Mouse (Mus musculus) midbrain, embryonic 15.5 days (tissue): ENCODE results near the gene Adgrf5. TPM values are rescaled to one million over a fixed set of nuclear protein-coding genes. Genes with fewer than 3 reads are reported as not detected.

Experiments
- ATAC-seq: fragments of 200-750 bp; cut with Nextera tagmentation; replicated peaks from 2 replicates; pipeline ENCODE4 v1.8.0; 2017; ENCODE audit warnings: moderate TSS enrichment
- H3K27ac ChIP-seq: fragments of 300-500 bp; sonication (generic); 2 replicates; pipeline ENCODE4 v1.5.1; 2015; ENCODE audit warnings: mild to moderate bottlenecking, inconsistent platforms
- H3K27me3 ChIP-seq: fragments of 300-500 bp; sonication (generic); replicated peaks from 2 replicates; pipeline ENCODE4 v1.6.1; 2015; ENCODE audit warnings: inconsistent platforms
- H3K36me3 ChIP-seq: fragments of 300-500 bp; sonication (generic); replicated peaks from 2 replicates; pipeline ENCODE4 v1.6.1; 2015; ENCODE audit warnings: inconsistent platforms
- H3K4me1 ChIP-seq: fragments of 300-500 bp; sonication (generic); 2 replicates; pipeline ENCODE4 v1.6.1; 2015; ENCODE audit warnings: inconsistent platforms
- H3K4me2 ChIP-seq: fragments of 300-500 bp; sonication (generic); 2 replicates; pipeline ENCODE4 v1.6.1; 2015; ENCODE audit warnings: inconsistent platforms, mild to moderate bottlenecking, moderate library complexity
- H3K4me3 ChIP-seq: fragments of 300-500 bp; sonication (generic); 2 replicates; pipeline ENCODE4 v1.5.1; 2015; ENCODE audit warnings: mild to moderate bottlenecking, inconsistent platforms
- H3K9ac ChIP-seq: fragments of 300-500 bp; sonication (generic); 2 replicates; pipeline ENCODE4 v1.6.1; 2015; ENCODE audit warnings: mild to moderate bottlenecking, inconsistent platforms
- H3K9me3 ChIP-seq: fragments of 300-500 bp; sonication (generic); 2 replicates; pipeline ENCODE4 v1.6.1; 2016; ENCODE audit warnings: inconsistent platforms
- WGBS: fragments of 180-500 bp; shearing (Covaris S2); methylation state at CpG from one replicate; pipeline ENCODE4 v1.1.7; 2015; ENCODE audit warnings: mixed read lengths; 5-methylcytosine and 5-hydroxymethylcytosine counted together
- polyA plus RNA-seq: library from polyadenylated mRNA; unstranded; fragments of >200 nt; fragmentation: Nextera tagmentation; extraction: Ambion mirVana; gene quantifications from 2 replicates; pipeline ENCODE4 v1.2.1, GENCODE M21; 2015

Adgrf5 gene
- polyA plus RNA-seq, 1 experiment from 2014 or later, result 9.9 TPM

- Histone ChIP-seq H3K27me3 (no peaks in the 10 kb centered on the region), H3K36me3 (no peaks in the 10 kb centered on the region), H3K4me1 (no peaks in the 10 kb centered on the region), H3K4me2 (no peak overlapping the region), H3K9me3 (no peaks in the 10 kb centered on the region), H3K4me3 (no peak overlapping the region), H3K27ac (no peak overlapping the region), H3K9ac (no peak overlapping the region)
- ATAC-seq, result no peak
- WGBS, result 89% methylated on average over 5 of the region's 5 CpGs
These were observed 59.0 kb downstream of the Adgrf5 start for GRCm38 (mm10) chr17:43419204-43419603.

- 92% methylated on average over 3 of the region's 3 CpGs for WGBS
These were observed 60.1 kb downstream of the Adgrf5 start for GRCm38 (mm10) chr17:43420381-43420780.

GRCm38 (mm10) chr17:43423953-43424352, 63.7 kb downstream of the Adgrf5 start:
- H3K27ac ChIP-seq, result no peak overlapping the region
- H3K4me1 ChIP-seq, result no peaks in the 10 kb centered on the region
- H3K9me3 ChIP-seq, result no peaks in the 10 kb centered on the region
- no peak for ATAC-seq
- 80% methylated on average over 5 of the region's 5 CpGs for whole genome bisulfite sequencing
- no peak overlapping the region for H3K9ac ChIP-seq
- no peak overlapping the region for H3K4me3 ChIP-seq
- no peak overlapping the region for H3K4me2 ChIP-seq
- H3K27me3 ChIP-seq, result no peaks in the 10 kb centered on the region
- H3K36me3 ChIP-seq, result no peaks in the 10 kb centered on the region

More at GRCm38 (mm10) chr17:43420381-43420780, 60.1 kb downstream of the Adgrf5 start:
- Histone ChIP-seq H3K9me3 (no peaks in the 10 kb centered on the region), H3K36me3 (no peaks in the 10 kb centered on the region), H3K27me3 (no peaks in the 10 kb centered on the region), H3K9ac (no peak overlapping the region), H3K4me3 (no peak overlapping the region), H3K27ac (no peak overlapping the region), H3K4me1 (no peaks in the 10 kb centered on the region), H3K4me2 (no peak overlapping the region)
- no peak for ATAC-seq

GRCm38 (mm10) chr17:43431692-43432091, 71.4 kb downstream of the Adgrf5 start:
- H3K36me3 ChIP-seq, result no peaks in the 10 kb centered on the region
- H3K9me3 ChIP-seq, result no peaks in the 10 kb centered on the region
- 84% methylated on average over 5 of the region's 5 CpGs for WGBS
- no peaks in the 10 kb centered on the region for H3K4me1 ChIP-seq
- H3K9ac ChIP-seq, result no peak overlapping the region
- H3K4me3 ChIP-seq, result no peak overlapping the region
- no peaks in the 10 kb centered on the region for H3K27me3 ChIP-seq
- no peak overlapping the region for H3K27ac ChIP-seq
- H3K4me2 ChIP-seq, result no peak overlapping the region
- ATAC-seq, result no peak

GRCm38 (mm10) chr17:43434485-43434884, 74.2 kb downstream of the Adgrf5 start:
- Histone ChIP-seq H3K27ac (no peak overlapping the region), H3K4me3 (no peak overlapping the region), H3K4me2 (no peak overlapping the region), H3K9me3 (no peaks in the 10 kb centered on the region), H3K4me1 (no peaks in the 10 kb centered on the region), H3K27me3 (no peaks in the 10 kb centered on the region), H3K9ac (no peak overlapping the region), H3K36me3 (no peaks in the 10 kb centered on the region)
- WGBS, result 85% methylated on average over 8 of the region's 8 CpGs
- ATAC-seq, result no peak

GRCm38 (mm10) chr17:43451216-43451615, 91.0 kb downstream of the Adgrf5 start:
- WGBS, result 100% methylated on average over 1 of the region's 1 CpGs
- no peaks in the 10 kb centered on the region for H3K27me3 ChIP-seq
- no peak overlapping the region for H3K9ac ChIP-seq
- no peaks in the 10 kb centered on the region for H3K36me3 ChIP-seq
- no peak overlapping the region for H3K4me3 ChIP-seq
- no peak overlapping the region for H3K27ac ChIP-seq
- no peak for ATAC-seq
- no peaks in the 10 kb centered on the region for H3K4me1 ChIP-seq
- no peaks in the 10 kb centered on the region for H3K9me3 ChIP-seq
- no peak overlapping the region for H3K4me2 ChIP-seq

- Histone ChIP-seq H3K27me3 (no peaks in the 10 kb centered on the region), H3K9me3 (no peaks in the 10 kb centered on the region), H3K9ac (no peak overlapping the region), H3K36me3 (no peaks in the 10 kb centered on the region), H3K4me1 (peaks cover 13% of the 10 kb centered on the region), H3K4me3 (no peak overlapping the region), H3K27ac (no peak overlapping the region), H3K4me2 (no peak overlapping the region)
- WGBS, result 15% methylated on average over 9 of the region's 9 CpGs
- ATAC-seq, result peak; percentile 35; the same call in 1 of the 2 replicates
These were observed 98.3 kb downstream of the Adgrf5 start for GRCm38 (mm10) chr17:43458598-43458997.

- 78% methylated on average over 12 of the region's 12 CpGs for WGBS
- Histone ChIP-seq H3K9me3 (no peaks in the 10 kb centered on the region), H3K4me1 (peaks cover 13% of the 10 kb centered on the region), H3K9ac (no peak overlapping the region), H3K4me3 (no peak overlapping the region), H3K36me3 (no peaks in the 10 kb centered on the region), H3K4me2 (peak overlapping the region; percentile 34; the same call in 1 of the 2 replicates), H3K27me3 (no peaks in the 10 kb centered on the region), H3K27ac (no peak overlapping the region)
- peak; percentile 11 for ATAC-seq
These were observed 99.5 kb downstream of the Adgrf5 start for GRCm38 (mm10) chr17:43459737-43460230.

GRCm38 (mm10) chr17:43460245-43461181, 100.3 kb downstream of the Adgrf5 start:
- peak; percentile 96 for ATAC-seq
- H3K9ac ChIP-seq, result no peak overlapping the region

GRCm38 (mm10) chr17:43470039-43470438, 109.8 kb downstream of the Adgrf5 start:
- H3K4me2 ChIP-seq, result no peak overlapping the region
- ATAC-seq, result no peak

More at GRCm38 (mm10) chr17:43460245-43461181, 100.3 kb downstream of the Adgrf5 start:
- 0 out of 2 replicates have a peak overlapping the region, but pooled peaks have one; percentile 34 for H3K27ac ChIP-seq
- no peaks in the 10 kb centered on the region for H3K9me3 ChIP-seq
- H3K4me3 ChIP-seq, result no peak overlapping the region
- H3K4me1 ChIP-seq, result peaks cover 13% of the 10 kb centered on the region
- H3K4me2 ChIP-seq, result peak overlapping the region; percentile 34
- H3K36me3 ChIP-seq, result no peaks in the 10 kb centered on the region
- 31% methylated on average over 19 of the region's 19 CpGs for WGBS
- H3K27me3 ChIP-seq, result no peaks in the 10 kb centered on the region

GRCm38 (mm10) chr17:43472558-43472957, 112.3 kb downstream of the Adgrf5 start:
- H3K36me3 ChIP-seq, result no peaks in the 10 kb centered on the region
- ATAC-seq, result no peak
- no peak overlapping the region for H3K27ac ChIP-seq
- no peak overlapping the region for H3K4me2 ChIP-seq
- no peaks in the 10 kb centered on the region for H3K9me3 ChIP-seq
- H3K27me3 ChIP-seq, result no peaks in the 10 kb centered on the region
- H3K9ac ChIP-seq, result no peak overlapping the region
- H3K4me3 ChIP-seq, result no peak overlapping the region
- no peaks in the 10 kb centered on the region for H3K4me1 ChIP-seq
- WGBS, result 85% methylated on average over 4 of the region's 4 CpGs

More at GRCm38 (mm10) chr17:43470039-43470438, 109.8 kb downstream of the Adgrf5 start:
- no peaks in the 10 kb centered on the region for H3K36me3 ChIP-seq
- H3K9me3 ChIP-seq, result no peaks in the 10 kb centered on the region
- WGBS, result 48% methylated on average over 3 of the region's 3 CpGs
- H3K4me1 ChIP-seq, result no peaks in the 10 kb centered on the region
- H3K27ac ChIP-seq, result no peak overlapping the region
- H3K27me3 ChIP-seq, result no peaks in the 10 kb centered on the region
- no peak overlapping the region for H3K9ac ChIP-seq
- no peak overlapping the region for H3K4me3 ChIP-seq

- 94% methylated on average over 16 of the region's 16 CpGs for WGBS
These were observed 114.5 kb downstream of the Adgrf5 start for GRCm38 (mm10) chr17:43474775-43475174.

More at GRCm38 (mm10) chr17:43474775-43475174, 114.5 kb downstream of the Adgrf5 start:
- H3K4me3 ChIP-seq, result no peak overlapping the region
- no peaks in the 10 kb centered on the region for H3K4me1 ChIP-seq
- H3K9me3 ChIP-seq, result no peaks in the 10 kb centered on the region
- H3K27me3 ChIP-seq, result no peaks in the 10 kb centered on the region
- H3K36me3 ChIP-seq, result no peaks in the 10 kb centered on the region
- H3K4me2 ChIP-seq, result no peak overlapping the region
- ATAC-seq, result no peak
- H3K27ac ChIP-seq, result no peak overlapping the region
- H3K9ac ChIP-seq, result no peak overlapping the region
